Mouse (Mus musculus) embryonic facial prominence, embryonic 15.5 days (tissue): ENCODE measurements around the gene Ccdc34. TPM values are rescaled to one million over a fixed set of nuclear protein-coding genes. Genes with fewer than 3 reads are reported as not detected.

Experiments used
- ATAC-seq: fragments of 200-750 bp; cut with Nextera tagmentation; 2 replicates; pipeline ENCODE4 v1.8.0; 2017; ENCODE audit warnings: low read depth, moderate TSS enrichment; ENCODE audit not compliant: insufficient number of reproducible peaks, low FRiP score, low TSS enrichment
- H3K27ac ChIP-seq: fragments of 300-500 bp; sonication (generic); replicated peaks from 2 replicates; pipeline ENCODE4 v1.5.1; 2015; ENCODE audit warnings: mild to moderate bottlenecking, inconsistent platforms
- H3K27me3 ChIP-seq: fragments of 300-500 bp; sonication (generic); 2 replicates; pipeline ENCODE4 v1.6.1; 2015; ENCODE audit warnings: inconsistent platforms
- H3K36me3 ChIP-seq: fragments of 300-500 bp; sonication (generic); 2 replicates; pipeline ENCODE4 v1.6.1; 2015; ENCODE audit warnings: mild to moderate bottlenecking, inconsistent platforms
- H3K4me1 ChIP-seq: fragments of 300-500 bp; sonication (generic); 2 replicates; pipeline ENCODE4 v1.6.1; 2015; ENCODE audit warnings: inconsistent platforms
- H3K4me2 ChIP-seq: fragments of 300-500 bp; sonication (generic); replicated peaks from 2 replicates; pipeline ENCODE4 v1.6.1; 2015; ENCODE audit warnings: mild to moderate bottlenecking, inconsistent platforms
- H3K4me3 ChIP-seq: fragments of 300-500 bp; sonication (generic); replicated peaks from 2 replicates; pipeline ENCODE4 v1.5.1; 2015; ENCODE audit warnings: mild to moderate bottlenecking, inconsistent platforms
- H3K9ac ChIP-seq: fragments of 300-500 bp; sonication (generic); 2 replicates; pipeline ENCODE4 v1.6.1; 2015; ENCODE audit warnings: inconsistent platforms
- H3K9me3 ChIP-seq: fragments of 300-500 bp; sonication (generic); replicated peaks from 2 replicates; pipeline ENCODE4 v1.6.1; 2016; ENCODE audit warnings: inconsistent platforms
- WGBS: fragments of 180-500 bp; shearing (Covaris S2); methylation state at CpG from one replicate; pipeline ENCODE4 v1.1.7; 2015; 5-methylcytosine and 5-hydroxymethylcytosine counted together
- polyA plus RNA-seq: library from polyadenylated mRNA; unstranded; fragments of >200 nt; fragmentation: Nextera tagmentation; extraction: Ambion mirVana; gene quantifications from 2 replicates; pipeline ENCODE4 v1.2.1, GENCODE M21; 2015

Ccdc34 gene
- polyA plus RNA-seq, 1 experiment from 2014 or later = 47.1 TPM

GRCm38 (mm10) chr2:110004668-110005067, 12.9 kb upstream of the Ccdc34 start:
- WGBS = 48% methylated on average over 1 of the region's 1 CpGs
- H3K4me2 ChIP-seq = no peak overlapping the region
- H3K4me3 ChIP-seq = no peak overlapping the region
- no peaks in the 10 kb centered on the region for H3K9me3 ChIP-seq
- ATAC-seq = no peak
- peaks cover 34% of the 10 kb centered on the region for H3K36me3 ChIP-seq
- H3K4me1 ChIP-seq = no peaks in the 10 kb centered on the region
- H3K9ac ChIP-seq = no peak overlapping the region
- H3K27ac ChIP-seq = no peak overlapping the region
- H3K27me3 ChIP-seq = no peaks in the 10 kb centered on the region

DNA sequence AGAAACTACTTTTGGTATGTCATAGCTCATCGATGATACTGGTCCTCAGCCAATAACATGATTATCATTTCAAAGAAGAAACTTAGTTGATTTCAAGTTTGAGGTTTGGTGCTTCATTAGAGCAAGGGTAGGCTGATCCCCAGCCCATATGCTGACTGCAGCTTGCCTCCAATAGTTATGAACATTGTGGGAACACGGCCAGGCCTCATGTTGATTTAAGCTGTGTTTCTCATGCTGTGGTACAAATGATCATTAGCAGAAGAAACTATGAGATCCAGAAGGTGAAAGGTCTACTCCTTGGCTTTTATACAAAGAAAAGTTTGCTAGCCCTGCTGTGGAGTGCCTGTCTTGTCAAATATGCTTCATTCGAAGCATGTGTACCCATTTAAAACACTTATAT, 12.5 kb upstream of the Ccdc34 start:
- H3K36me3 ChIP-seq = peaks cover 32% of the 10 kb centered on the region
- H3K9me3 ChIP-seq = no peaks in the 10 kb centered on the region
- no peak overlapping the region for H3K9ac ChIP-seq
- 69% methylated on average over 3 of the region's 3 CpGs for WGBS
- no peaks in the 10 kb centered on the region for H3K27me3 ChIP-seq
- no peak overlapping the region for H3K4me3 ChIP-seq
- no peaks in the 10 kb centered on the region for H3K4me1 ChIP-seq
- ATAC-seq = no peak
- no peak overlapping the region for H3K27ac ChIP-seq
- no peak overlapping the region for H3K4me2 ChIP-seq

DNA sequence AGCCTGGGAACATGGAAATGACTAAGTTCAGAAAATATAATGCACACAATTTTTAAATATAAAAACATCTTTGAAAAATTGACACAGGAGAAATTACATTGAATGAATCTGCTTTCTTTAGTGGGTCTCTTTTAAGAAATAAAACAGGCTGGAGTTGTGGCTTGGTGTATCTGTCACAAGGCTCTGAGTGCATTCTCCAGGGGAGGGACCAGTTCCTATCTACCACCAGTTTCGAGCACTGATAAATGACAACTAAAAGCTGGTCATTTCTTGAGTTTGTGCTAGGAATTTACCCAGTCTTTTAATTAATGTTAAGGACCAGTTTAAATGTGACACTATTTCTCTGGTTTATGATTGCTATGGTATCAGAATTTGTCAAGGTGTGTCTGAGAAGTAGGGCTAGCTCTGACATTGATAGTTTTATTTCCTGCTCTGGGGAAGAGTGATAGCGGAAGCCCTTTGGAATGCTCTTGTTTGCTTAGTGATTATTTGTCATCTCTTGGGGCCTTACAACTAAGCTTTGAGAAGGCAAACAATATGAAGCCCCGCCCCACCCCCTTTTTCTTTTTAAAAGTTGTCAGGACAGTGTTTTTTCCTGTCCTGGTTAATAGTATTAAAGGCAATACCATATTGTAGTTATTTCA, 11.9 kb upstream of the Ccdc34 start:
- no peaks in the 10 kb centered on the region for H3K27me3 ChIP-seq
- H3K4me1 ChIP-seq = no peaks in the 10 kb centered on the region
- H3K36me3 ChIP-seq = peaks cover 32% of the 10 kb centered on the region
- no peak overlapping the region for H3K9ac ChIP-seq
- no peak overlapping the region for H3K4me2 ChIP-seq
- WGBS = 85% methylated on average over 3 of the region's 3 CpGs
- no peaks in the 10 kb centered on the region for H3K9me3 ChIP-seq
- no peak overlapping the region for H3K4me3 ChIP-seq
- no peak for ATAC-seq
- H3K27ac ChIP-seq = no peak overlapping the region

- H3K4me1 ChIP-seq = no peaks in the 10 kb centered on the region
- H3K4me2 ChIP-seq = no peak overlapping the region
- 74% methylated on average over 10 of the region's 10 CpGs for WGBS
- H3K36me3 ChIP-seq = peaks cover 41% of the 10 kb centered on the region
- H3K4me3 ChIP-seq = no peak overlapping the region
- H3K27ac ChIP-seq = no peak overlapping the region
- ATAC-seq = no peak; the same call in 1 of the 2 replicates
- no peaks in the 10 kb centered on the region for H3K27me3 ChIP-seq
- H3K9ac ChIP-seq = no peak overlapping the region
- H3K9me3 ChIP-seq = no peaks in the 10 kb centered on the region
These were observed 10.0 kb upstream of the Ccdc34 start for GRCm38 (mm10) chr2:110007423-110008267.

DNA sequence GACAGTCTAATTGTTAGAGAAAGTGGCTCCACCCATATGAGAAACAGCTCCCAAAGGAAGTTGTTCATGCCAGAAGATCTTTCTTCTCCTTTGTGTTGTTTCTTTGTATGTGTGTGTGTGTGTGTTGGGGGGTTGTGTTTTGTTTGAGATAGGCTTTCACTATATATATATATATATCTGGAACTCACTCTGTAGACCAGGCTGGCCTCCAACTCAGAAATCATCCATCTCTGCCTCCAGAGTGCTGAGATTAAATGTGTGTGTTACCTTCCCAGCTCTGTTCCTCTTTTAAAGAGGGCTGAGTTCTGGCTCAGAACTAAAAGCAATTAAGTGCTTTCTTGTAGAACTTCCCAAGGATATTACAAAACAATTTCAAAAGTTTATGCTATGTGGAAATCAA, 8.2 kb upstream of the Ccdc34 start:
- no peak overlapping the region for H3K4me2 ChIP-seq
- no peak overlapping the region for H3K4me3 ChIP-seq
- no peaks in the 10 kb centered on the region for H3K9me3 ChIP-seq
- no peak overlapping the region for H3K27ac ChIP-seq
- no peak for ATAC-seq
- peaks cover 41% of the 10 kb centered on the region for H3K36me3 ChIP-seq
- H3K9ac ChIP-seq = no peak overlapping the region
- no peaks in the 10 kb centered on the region for H3K27me3 ChIP-seq
- no peaks in the 10 kb centered on the region for H3K4me1 ChIP-seq

DNA sequence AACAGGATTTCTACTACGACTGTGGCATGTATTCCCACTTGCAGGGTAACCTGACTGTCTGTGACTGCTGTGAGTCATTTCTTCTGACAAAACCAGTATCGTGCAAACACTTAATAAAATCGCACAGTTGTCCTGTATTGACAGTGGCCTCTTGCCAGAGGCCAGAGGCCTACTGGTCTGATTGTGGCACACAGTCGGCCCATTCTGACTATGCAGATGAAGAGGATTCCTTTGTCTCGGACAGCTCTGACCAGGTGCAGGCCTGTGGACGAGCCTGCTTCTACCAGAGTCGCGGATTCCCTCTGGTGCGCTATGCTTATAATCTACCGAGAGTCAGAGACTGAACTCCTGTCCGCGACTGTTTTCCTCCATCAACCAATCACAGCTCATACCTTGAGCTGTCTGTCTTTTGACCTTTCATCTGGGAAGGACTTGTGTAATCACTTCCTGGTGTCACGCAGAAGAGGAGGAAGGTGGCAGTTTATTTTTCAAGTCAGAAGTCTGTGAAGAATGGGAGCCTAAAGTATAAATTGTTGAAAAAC, 5.4 kb upstream of the Ccdc34 start:
- ATAC-seq = no peak
- no peaks in the 10 kb centered on the region for H3K27me3 ChIP-seq
- WGBS = 86% methylated on average over 13 of the region's 13 CpGs

GRCm38 (mm10) chr2:110017087-110017486, 530 bp upstream of the Ccdc34 start:
- WGBS = 44% methylated on average over 7 of the region's 7 CpGs
- Histone ChIP-seq H3K9ac (no peak overlapping the region), H3K36me3 (peaks cover 10% of the 10 kb centered on the region), H3K9me3 (no peaks in the 10 kb centered on the region), H3K4me1 (peaks cover 22% of the 10 kb centered on the region), H3K27me3 (no peaks in the 10 kb centered on the region), H3K4me3 (peak overlapping the region; percentile 79), H3K4me2 (peak overlapping the region; percentile 56), H3K27ac (no peak overlapping the region)
- no peak for ATAC-seq

More for the DNA sequence above, 5.4 kb upstream of the Ccdc34 start:
- Histone ChIP-seq H3K9me3 (no peaks in the 10 kb centered on the region), H3K9ac (no peak overlapping the region), H3K36me3 (peaks cover 33% of the 10 kb centered on the region), H3K4me1 (0 out of 2 replicates have a peak, but pooled peaks cover 4% of the 10 kb centered on the region), H3K27ac (no peak overlapping the region), H3K4me2 (no peak overlapping the region), H3K4me3 (no peak overlapping the region)

DNA sequence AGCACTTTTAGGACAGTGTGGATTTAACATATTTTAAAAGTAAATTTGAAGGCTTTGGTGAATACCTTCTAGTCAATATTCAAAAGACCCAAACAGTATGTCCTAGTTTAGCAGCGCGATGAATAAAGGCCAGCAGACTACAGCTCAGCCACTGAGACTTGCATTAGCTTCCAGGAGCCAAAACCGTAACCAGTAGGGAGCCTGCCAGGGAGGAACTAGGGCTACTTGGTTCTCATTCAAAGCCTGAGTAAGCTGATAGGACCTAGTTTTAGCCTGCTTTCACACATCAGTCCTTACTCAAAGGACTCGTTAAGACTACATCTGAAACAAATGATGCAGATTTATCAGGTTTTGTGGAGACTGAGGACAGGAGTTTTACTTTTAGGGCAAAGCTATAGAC, 2.0 kb downstream of the Ccdc34 start:
- no peaks in the 10 kb centered on the region for H3K27me3 ChIP-seq
- H3K27ac ChIP-seq = no peak overlapping the region
- no peaks in the 10 kb centered on the region for H3K9me3 ChIP-seq
- ATAC-seq = no peak
- H3K4me1 ChIP-seq = peaks cover 22% of the 10 kb centered on the region
- H3K4me3 ChIP-seq = no peak overlapping the region
- no peak overlapping the region for H3K9ac ChIP-seq
- WGBS = 80% methylated on average over 4 of the region's 4 CpGs
- peak overlapping the region; percentile 56; the same call in 1 of the 2 replicates for H3K4me2 ChIP-seq
- peaks cover 12% of the 10 kb centered on the region for H3K36me3 ChIP-seq

GRCm38 (mm10) chr2:110020430-110020829, 2.8 kb downstream of the Ccdc34 start:
- Histone ChIP-seq H3K4me1 (peaks cover 22% of the 10 kb centered on the region), H3K27me3 (no peaks in the 10 kb centered on the region), H3K9ac (no peak overlapping the region), H3K36me3 (peaks cover 12% of the 10 kb centered on the region), H3K9me3 (no peaks in the 10 kb centered on the region), H3K4me3 (no peak overlapping the region), H3K4me2 (no peak overlapping the region), H3K27ac (no peak overlapping the region)
- ATAC-seq = no peak
- 95% methylated on average over 1 of the region's 1 CpGs for WGBS

- ATAC-seq = no peak
- Histone ChIP-seq H3K9ac (no peak overlapping the region), H3K9me3 (no peaks in the 10 kb centered on the region), H3K36me3 (peaks cover 20% of the 10 kb centered on the region), H3K4me3 (no peak overlapping the region), H3K27ac (no peak overlapping the region), H3K27me3 (no peaks in the 10 kb centered on the region), H3K4me1 (peaks cover 15% of the 10 kb centered on the region), H3K4me2 (no peak overlapping the region)
- 26% methylated on average over 4 of the region's 4 CpGs for WGBS
These were observed 18.6 kb downstream of the Ccdc34 start for GRCm38 (mm10) chr2:110036265-110036664.

DNA sequence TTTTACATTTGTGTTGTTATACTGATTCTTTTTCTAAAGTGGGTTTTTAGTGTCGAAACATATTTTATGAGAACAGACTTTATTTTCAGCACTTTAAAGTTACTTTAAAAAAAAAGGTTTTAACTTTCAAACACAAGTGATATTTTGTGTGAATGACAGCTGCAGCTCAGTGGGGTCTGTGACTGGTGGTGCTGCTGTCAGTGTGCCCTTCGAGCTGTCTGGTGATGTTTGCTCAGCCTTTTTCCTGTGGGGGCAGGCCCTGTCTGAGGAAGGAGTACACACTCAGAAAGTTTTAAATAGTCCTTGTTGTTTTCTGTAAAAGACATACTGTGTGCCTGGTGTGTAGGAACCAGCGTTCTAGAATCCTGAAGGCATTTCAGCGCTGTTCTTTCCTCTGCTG, 19.0 kb downstream of the Ccdc34 start:
- WGBS = 47% methylated on average over 4 of the region's 4 CpGs
- peaks cover 20% of the 10 kb centered on the region for H3K36me3 ChIP-seq
- H3K27ac ChIP-seq = no peak overlapping the region
- no peak overlapping the region for H3K4me3 ChIP-seq
- no peak for ATAC-seq
- H3K27me3 ChIP-seq = no peaks in the 10 kb centered on the region
- H3K4me1 ChIP-seq = peaks cover 15% of the 10 kb centered on the region
- H3K9me3 ChIP-seq = no peaks in the 10 kb centered on the region
- no peak overlapping the region for H3K9ac ChIP-seq
- no peak overlapping the region for H3K4me2 ChIP-seq
